Mouse (Mus musculus): ENCODE results near the gene Pitpnm2. TPM values are rescaled to one million over a fixed set of nuclear protein-coding genes. Genes with fewer than 3 reads are reported as not detected.
A peak's percentile ranks its signal among the peaks of the same experiment; 100 is the strongest.

Pitpnm2 gene
- polyA plus RNA-seq, 1 experiment from 2014 or later = 4.6 TPM

- Histone ChIP-seq H3K36me3 (no peaks in the 10 kb centered on the region), H3K27me3 (peaks cover 6% of the 10 kb centered on the region), H3K4me3 (peak overlapping the region; percentile 23), H3K9ac (peak overlapping the region; percentile 58), H3K9me3 (no peaks in the 10 kb centered on the region), H3K4me1 (peaks cover 50% of the 10 kb centered on the region), H3K4me2 (peak overlapping the region; percentile 54), H3K27ac (0 out of 2 replicates have a peak overlapping the region, but pooled peaks have one; percentile 44)
- 12% methylated on average over 22 of the region's 22 CpGs for WGBS
- peak; percentile 41; the same call in 1 of the 2 replicates for ATAC-seq (ENCODE audit: insufficient number of reproducible peaks, insufficient read depth, low FRiP score, low TSS enrichment, low read depth)
Measured at GRCm38 (mm10) chr5:124186981-124187507, 62.5 kb downstream of the Pitpnm2 start.

DNA sequence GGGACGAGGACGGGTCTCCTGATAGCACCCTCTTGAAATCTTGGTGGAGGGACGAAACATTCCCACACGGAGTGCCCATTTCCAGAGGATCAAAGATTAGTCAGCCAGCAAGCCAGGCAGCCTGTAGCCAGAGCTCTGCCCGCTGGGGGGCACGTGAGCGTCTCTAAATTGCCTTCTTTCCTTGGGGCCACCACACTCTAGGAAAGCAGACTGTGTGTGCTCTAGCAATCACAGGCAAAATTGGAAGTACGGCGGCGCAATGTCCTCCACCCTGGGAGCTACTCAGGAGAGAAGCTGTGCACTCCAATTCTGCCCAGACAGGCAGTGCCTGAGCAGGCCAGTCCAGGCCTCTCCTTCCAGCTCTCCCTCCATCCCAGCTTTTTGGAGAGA, 63.1 kb downstream of the Pitpnm2 start:
- Histone ChIP-seq H3K36me3 (no peaks in the 10 kb centered on the region), H3K27ac (no peak overlapping the region), H3K9me3 (no peaks in the 10 kb centered on the region), H3K9ac (peak overlapping the region; percentile 58; the same call in 1 of the 2 replicates), H3K27me3 (peaks cover 6% of the 10 kb centered on the region), H3K4me1 (peaks cover 50% of the 10 kb centered on the region), H3K4me3 (peak overlapping the region; percentile 23), H3K4me2 (peak overlapping the region; percentile 54)
- ATAC-seq (ENCODE audit: insufficient number of reproducible peaks, insufficient read depth, low FRiP score, low TSS enrichment, low read depth) = no peak
- whole genome bisulfite sequencing = 51% methylated on average over 10 of the region's 10 CpGs

- Histone ChIP-seq H3K4me3 (peak overlapping the region; percentile 6; the same call in 1 of the 2 replicates), H3K4me1 (peaks cover 50% of the 10 kb centered on the region), H3K27me3 (peaks cover 6% of the 10 kb centered on the region), H3K9ac (0 out of 2 replicates have a peak overlapping the region, but pooled peaks have one; percentile 51), H3K4me2 (peak overlapping the region; percentile 54), H3K9me3 (no peaks in the 10 kb centered on the region), H3K27ac (peak overlapping the region; percentile 74), H3K36me3 (no peaks in the 10 kb centered on the region)
- ATAC-seq (ENCODE audit: insufficient number of reproducible peaks, insufficient read depth, low FRiP score, low TSS enrichment, low read depth) = no peak
- 63% methylated on average over 15 of the region's 15 CpGs for WGBS
Measured at GRCm38 (mm10) chr5:124185706-124186464, 63.7 kb downstream of the Pitpnm2 start.

DNA sequence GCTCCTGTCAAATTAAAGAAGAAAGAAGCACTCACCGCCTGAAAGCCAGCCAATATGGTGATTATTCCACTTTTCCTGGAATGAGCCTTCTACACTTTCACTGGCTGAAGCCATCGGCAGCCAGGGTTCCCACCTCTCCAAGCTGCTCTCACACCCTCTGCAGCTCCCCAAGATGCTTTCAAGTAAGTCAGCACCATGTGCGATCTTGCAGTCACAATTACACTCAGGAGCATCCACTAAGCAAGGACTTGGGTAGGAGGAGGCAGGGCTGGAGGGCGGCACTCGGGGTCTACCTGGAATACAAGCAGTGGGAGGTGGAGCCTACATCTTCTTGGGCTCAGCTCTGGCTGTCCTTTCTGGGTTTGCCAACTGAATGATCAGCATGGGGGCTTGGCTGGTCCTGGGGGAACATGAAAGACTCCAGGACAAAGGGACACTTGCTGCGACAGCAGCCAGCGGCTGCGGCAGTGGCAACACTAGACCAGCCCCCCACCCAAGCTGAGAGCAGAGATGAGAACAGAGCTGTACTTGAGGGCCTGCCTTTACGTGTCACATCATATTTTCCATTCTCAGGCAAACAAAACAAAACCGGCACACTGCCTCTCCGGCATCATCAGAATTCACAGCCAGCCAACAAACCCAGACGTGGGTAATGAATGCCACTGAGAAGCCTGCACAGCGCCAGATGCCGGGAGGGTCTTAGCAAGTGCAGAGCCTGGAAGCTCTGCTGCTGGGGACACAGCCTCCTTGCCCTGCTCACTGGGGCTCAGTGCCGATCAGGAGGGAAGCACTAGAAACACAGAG, 64.5 kb downstream of the Pitpnm2 start:
- Histone ChIP-seq H3K36me3 (no peaks in the 10 kb centered on the region), H3K4me2 (peak overlapping the region; percentile 45), H3K27me3 (peaks cover 6% of the 10 kb centered on the region), H3K4me1 (peaks cover 43% of the 10 kb centered on the region), H3K4me3 (peak overlapping the region; percentile 6; the same call in 1 of the 2 replicates), H3K27ac (peak overlapping the region; percentile 74), H3K9me3 (no peaks in the 10 kb centered on the region), H3K9ac (peak overlapping the region; percentile 51)
- no peak for ATAC-seq (ENCODE audit: insufficient number of reproducible peaks, insufficient read depth, low FRiP score, low TSS enrichment, low read depth)
- 15% methylated on average over 15 of the region's 15 CpGs for WGBS

DNA sequence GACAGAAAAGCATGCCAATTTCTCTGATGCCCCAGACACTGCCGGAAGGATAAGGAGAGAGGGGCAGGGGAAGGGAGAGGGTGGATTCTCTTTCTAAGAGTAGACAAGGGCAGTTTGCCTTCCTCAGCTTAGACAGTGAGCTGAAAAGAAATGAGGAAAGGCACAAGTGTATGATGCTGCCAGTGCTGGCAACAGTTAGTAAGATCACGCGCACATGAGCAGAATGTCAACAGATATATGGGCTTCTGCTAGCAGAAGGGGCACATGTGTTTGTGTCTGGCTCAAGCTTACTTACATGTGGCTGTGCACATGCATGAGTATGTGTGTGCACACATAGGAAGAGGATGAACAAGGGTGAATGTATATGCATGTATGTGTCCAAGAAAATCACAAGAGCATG, 65.4 kb downstream of the Pitpnm2 start:
- WGBS = 81% methylated on average over 3 of the region's 3 CpGs
- no peaks in the 10 kb centered on the region for H3K9me3 ChIP-seq

GRCm38 (mm10) chr5:124182642-124183041, 66.9 kb downstream of the Pitpnm2 start:
- Histone ChIP-seq H3K36me3 (no peaks in the 10 kb centered on the region), H3K9ac (no peak overlapping the region), H3K4me1 (peaks cover 38% of the 10 kb centered on the region), H3K27ac (no peak overlapping the region), H3K27me3 (peaks cover 6% of the 10 kb centered on the region), H3K4me2 (no peak overlapping the region), H3K9me3 (no peaks in the 10 kb centered on the region), H3K4me3 (no peak overlapping the region)
- ATAC-seq (ENCODE audit: insufficient number of reproducible peaks, insufficient read depth, low FRiP score, low TSS enrichment, low read depth) = no peak
- 88% methylated on average over 7 of the region's 7 CpGs for WGBS

More for the DNA sequence above, 65.4 kb downstream of the Pitpnm2 start:
- no peak for ATAC-seq (ENCODE audit: insufficient number of reproducible peaks, insufficient read depth, low FRiP score, low TSS enrichment, low read depth)
- Histone ChIP-seq H3K9ac (no peak overlapping the region), H3K4me3 (no peak overlapping the region), H3K27me3 (peaks cover 6% of the 10 kb centered on the region), H3K36me3 (no peaks in the 10 kb centered on the region), H3K27ac (no peak overlapping the region), H3K4me1 (peaks cover 43% of the 10 kb centered on the region), H3K4me2 (0 out of 2 replicates have a peak overlapping the region, but pooled peaks have one; percentile 45)

DNA sequence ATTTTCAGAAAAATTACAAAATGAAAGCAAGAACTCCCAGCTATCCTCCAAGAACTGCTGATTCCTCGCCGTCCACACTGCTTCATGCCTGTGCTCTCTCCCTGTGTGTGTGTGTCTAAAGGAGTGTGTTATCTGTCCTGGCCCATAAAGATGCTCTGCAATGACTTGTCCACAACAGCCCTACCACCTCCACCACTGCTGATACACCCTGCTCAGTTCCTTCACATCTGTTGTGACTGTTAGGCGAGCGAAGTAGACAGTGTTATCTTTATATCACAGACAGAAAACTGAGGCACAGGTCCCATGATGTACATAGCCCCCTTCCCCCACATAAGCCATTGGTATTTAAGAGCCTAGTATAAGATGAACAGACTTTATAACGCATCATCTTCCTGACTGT, 67.5 kb downstream of the Pitpnm2 start:
- Histone ChIP-seq H3K36me3 (no peaks in the 10 kb centered on the region), H3K27ac (no peak overlapping the region), H3K4me3 (no peak overlapping the region), H3K4me1 (peaks cover 33% of the 10 kb centered on the region), H3K9ac (no peak overlapping the region), H3K4me2 (no peak overlapping the region), H3K27me3 (peaks cover 6% of the 10 kb centered on the region), H3K9me3 (no peaks in the 10 kb centered on the region)
- WGBS = 87% methylated on average over 5 of the region's 5 CpGs
- no peak for ATAC-seq (ENCODE audit: insufficient number of reproducible peaks, insufficient read depth, low FRiP score, low TSS enrichment, low read depth)

- H3K36me3 ChIP-seq = no peaks in the 10 kb centered on the region
- H3K27me3 ChIP-seq = no peaks in the 10 kb centered on the region; the same call in 1 of the 2 replicates
- H3K4me2 ChIP-seq = no peak overlapping the region
- H3K9me3 ChIP-seq = no peaks in the 10 kb centered on the region
- peaks cover 23% of the 10 kb centered on the region for H3K4me1 ChIP-seq
- ATAC-seq (ENCODE audit: insufficient number of reproducible peaks, insufficient read depth, low FRiP score, low TSS enrichment, low read depth) = no peak
- 76% methylated on average over 12 of the region's 12 CpGs for WGBS
- no peak overlapping the region for H3K27ac ChIP-seq
- no peak overlapping the region for H3K9ac ChIP-seq
- no peak overlapping the region for H3K4me3 ChIP-seq
Measured at GRCm38 (mm10) chr5:124180500-124181167, 68.9 kb downstream of the Pitpnm2 start.

DNA sequence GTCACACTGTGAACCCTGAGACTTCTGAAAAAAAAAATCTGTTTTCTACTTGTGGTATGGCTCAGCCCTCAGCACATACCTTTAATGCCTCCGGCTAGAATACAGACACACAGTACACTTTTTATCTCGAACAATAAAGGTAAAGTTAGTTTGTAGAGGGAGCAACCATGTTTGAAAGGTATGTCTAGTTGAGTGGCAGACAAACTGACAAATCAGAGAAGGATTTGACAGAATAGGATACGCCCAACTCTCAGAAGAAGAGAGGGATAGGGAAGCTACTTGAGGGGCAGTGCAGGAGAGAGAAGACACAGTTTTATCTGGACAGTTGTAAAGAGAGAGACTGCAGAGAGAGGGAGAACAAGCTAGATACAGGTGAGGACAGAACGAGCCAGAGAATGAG, 70.1 kb downstream of the Pitpnm2 start:
- no peaks in the 10 kb centered on the region for H3K27me3 ChIP-seq
- no peak overlapping the region for H3K4me2 ChIP-seq
- no peak overlapping the region for H3K4me3 ChIP-seq
- 92% methylated on average over 4 of the region's 4 CpGs for WGBS
- H3K9me3 ChIP-seq = no peaks in the 10 kb centered on the region
- no peak overlapping the region for H3K9ac ChIP-seq
- no peaks in the 10 kb centered on the region for H3K36me3 ChIP-seq
- ATAC-seq (ENCODE audit: insufficient number of reproducible peaks, insufficient read depth, low FRiP score, low TSS enrichment, low read depth) = no peak
- H3K4me1 ChIP-seq = peaks cover 17% of the 10 kb centered on the region
- H3K27ac ChIP-seq = no peak overlapping the region

DNA sequence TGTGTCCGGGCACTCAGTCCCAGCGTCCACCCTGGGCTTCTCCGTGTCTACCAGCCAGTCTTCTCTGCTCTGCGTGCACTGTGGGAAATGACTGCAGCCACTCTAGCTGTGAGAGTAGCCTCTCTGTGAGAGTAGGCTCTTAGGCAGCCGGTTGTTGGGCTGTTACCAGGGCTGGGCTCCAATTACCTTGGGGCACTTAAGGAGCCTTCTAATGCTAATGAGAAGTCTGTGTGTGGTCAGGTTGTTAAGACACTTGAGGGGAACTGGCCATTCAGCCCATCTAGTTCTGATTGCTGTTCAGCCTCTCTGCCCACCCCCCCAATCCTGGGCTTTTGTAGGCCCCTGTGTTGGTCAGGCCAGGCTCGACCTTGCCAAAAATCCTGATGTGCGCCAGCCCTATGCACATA, 72.8 kb downstream of the Pitpnm2 start:
- Histone ChIP-seq H3K27me3 (no peaks in the 10 kb centered on the region), H3K4me2 (no peak overlapping the region), H3K9me3 (no peaks in the 10 kb centered on the region), H3K4me1 (peaks cover 11% of the 10 kb centered on the region), H3K27ac (no peak overlapping the region; the same call in 1 of the 2 replicates), H3K36me3 (no peaks in the 10 kb centered on the region), H3K4me3 (no peak overlapping the region), H3K9ac (no peak overlapping the region)
- WGBS = 21% methylated on average over 7 of the region's 7 CpGs
- ATAC-seq (ENCODE audit: insufficient number of reproducible peaks, insufficient read depth, low FRiP score, low TSS enrichment, low read depth) = no peak

- WGBS = 46% methylated on average over 4 of the region's 4 CpGs
- H3K27ac ChIP-seq = no peak overlapping the region
- H3K9me3 ChIP-seq = no peaks in the 10 kb centered on the region
- no peaks in the 10 kb centered on the region for H3K36me3 ChIP-seq
- H3K4me1 ChIP-seq = peaks cover 11% of the 10 kb centered on the region
- no peaks in the 10 kb centered on the region for H3K27me3 ChIP-seq
- H3K4me2 ChIP-seq = no peak overlapping the region
- ATAC-seq (ENCODE audit: insufficient number of reproducible peaks, insufficient read depth, low FRiP score, low TSS enrichment, low read depth) = no peak
- no peak overlapping the region for H3K4me3 ChIP-seq
- no peak overlapping the region for H3K9ac ChIP-seq
Measured at GRCm38 (mm10) chr5:124175138-124175537, 74.4 kb downstream of the Pitpnm2 start.
